Mouse (Mus musculus): ENCODE data around the gene Upk3b. TPM values are rescaled to one million over a fixed set of nuclear protein-coding genes. Genes with fewer than 3 reads are reported as not detected.
A peak's percentile ranks its signal among the peaks of the same experiment; 100 is the strongest.
"Not testable (repeated sequence)": the region's sequence is repeated elsewhere in the genome, so short reads cannot be mapped to it uniquely, and the experiment has no call there.

Gene Upk3b
- total RNA-seq, 2 experiments from 2014 or later: not detected

DNA sequence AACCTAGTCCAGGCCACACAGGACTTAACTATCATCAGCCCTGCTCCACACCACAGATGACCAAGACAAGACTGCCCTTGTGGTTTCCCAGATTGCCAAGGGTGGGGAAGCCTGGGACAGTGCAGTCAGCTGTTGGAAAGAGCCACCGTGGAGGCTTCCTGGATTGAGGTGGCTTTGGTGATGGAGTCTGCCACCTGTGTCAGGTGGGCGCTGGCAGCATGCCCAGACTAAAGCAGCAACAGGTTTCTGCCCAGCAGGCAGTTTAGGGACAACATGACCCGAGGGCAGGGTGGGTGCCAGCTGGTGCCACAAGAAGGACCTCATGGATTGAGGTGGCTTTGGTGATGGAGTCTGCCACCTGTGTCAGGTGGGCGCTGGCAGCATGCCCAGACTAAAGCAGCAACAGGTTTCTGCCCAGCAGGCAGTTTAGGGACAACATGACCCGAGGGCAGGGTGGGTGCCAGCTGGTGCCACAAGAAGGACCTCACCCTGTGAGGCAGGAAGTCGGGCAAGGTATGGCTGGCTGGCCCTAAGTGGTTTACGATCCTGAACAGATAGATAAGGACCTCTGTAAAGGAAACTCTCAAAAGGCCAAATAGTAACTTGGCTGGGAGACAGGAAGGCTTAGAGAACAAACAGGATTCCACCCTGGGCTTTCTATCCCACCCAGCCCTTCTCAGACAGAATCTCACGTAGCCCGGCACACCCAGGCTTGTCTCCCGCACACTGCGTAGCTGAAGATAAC, 28.3 kb downstream of the Upk3b start:
- ATAC-seq (replicated peaks; ENCODE audit: low FRiP score, poor library complexity, severe bottlenecking): not testable (repeated sequence)

DNA sequence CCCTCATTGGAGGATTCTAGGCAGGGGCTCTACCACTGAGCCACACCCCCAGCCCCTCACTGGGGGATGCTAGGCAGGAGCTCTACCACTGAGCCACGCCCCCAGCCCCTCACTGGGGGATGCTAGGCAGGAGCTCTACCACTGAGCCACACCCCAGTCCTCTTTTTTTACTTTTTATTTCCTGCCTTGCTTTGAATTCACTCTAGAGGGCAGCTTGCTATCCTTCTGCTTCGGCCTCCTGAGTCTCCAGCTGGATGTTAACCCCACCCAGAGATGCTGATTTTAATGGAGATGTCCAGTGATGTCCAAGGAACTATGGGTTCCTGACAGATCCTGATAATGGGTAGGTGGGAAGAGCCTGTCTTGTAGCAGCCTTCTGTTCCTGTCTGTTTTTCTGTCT, 31.1 kb downstream of the Upk3b start:
- ATAC-seq (replicated peaks; ENCODE audit: low FRiP score, poor library complexity, severe bottlenecking): no peak

- no peak for ATAC-seq (replicated peaks; ENCODE audit: low FRiP score, poor library complexity, severe bottlenecking)
These were observed 34.8 kb downstream of the Upk3b start for GRCm38 (mm10) chr5:136073051-136073450.

GRCm38 (mm10) chr5:136073526-136073925, 35.2 kb downstream of the Upk3b start:
- no peak for ATAC-seq (replicated peaks; ENCODE audit: low FRiP score, poor library complexity, severe bottlenecking)

DNA sequence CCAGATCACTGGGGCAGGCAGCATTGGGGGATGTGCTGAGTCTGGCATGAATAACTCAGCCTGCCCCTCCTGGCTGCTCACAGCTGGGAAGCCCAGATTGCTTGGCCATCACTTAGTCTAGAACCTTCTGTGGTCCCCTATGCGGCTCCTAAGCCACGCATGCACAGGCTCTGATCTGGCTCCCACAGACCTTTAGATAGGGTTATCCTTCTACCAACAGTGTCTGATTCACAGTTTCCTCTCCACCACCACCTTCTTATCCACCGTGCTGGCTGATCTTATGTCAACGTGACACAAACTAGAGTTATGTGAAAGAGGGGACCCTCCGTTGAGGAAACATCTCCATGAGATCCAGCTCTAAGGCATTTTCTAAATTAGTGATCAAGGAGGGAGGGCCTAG, 36.8 kb downstream of the Upk3b start:
- no peak for ATAC-seq (replicated peaks; ENCODE audit: low FRiP score, poor library complexity, severe bottlenecking)

DNA sequence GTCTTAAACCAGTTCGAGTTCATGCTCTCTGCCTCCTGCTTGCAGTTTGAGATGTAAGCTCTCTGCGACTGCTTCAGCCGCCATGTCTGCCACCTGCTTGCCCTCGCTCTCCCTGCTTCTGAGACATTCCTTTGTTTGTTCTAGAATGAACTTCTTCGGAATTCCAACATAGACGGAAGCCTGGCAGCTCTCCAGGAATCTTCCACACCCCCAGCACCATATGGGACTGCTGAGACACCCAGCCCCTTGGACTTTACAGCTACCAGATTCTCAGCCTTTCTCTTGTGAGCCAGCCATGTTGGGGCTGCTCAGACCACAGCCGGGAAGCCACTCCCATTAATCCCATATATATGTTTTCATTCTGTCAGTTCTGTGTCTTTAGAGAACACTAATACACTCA, 38.0 kb downstream of the Upk3b start:
- no peak for ATAC-seq (replicated peaks; ENCODE audit: low FRiP score, poor library complexity, severe bottlenecking)

DNA sequence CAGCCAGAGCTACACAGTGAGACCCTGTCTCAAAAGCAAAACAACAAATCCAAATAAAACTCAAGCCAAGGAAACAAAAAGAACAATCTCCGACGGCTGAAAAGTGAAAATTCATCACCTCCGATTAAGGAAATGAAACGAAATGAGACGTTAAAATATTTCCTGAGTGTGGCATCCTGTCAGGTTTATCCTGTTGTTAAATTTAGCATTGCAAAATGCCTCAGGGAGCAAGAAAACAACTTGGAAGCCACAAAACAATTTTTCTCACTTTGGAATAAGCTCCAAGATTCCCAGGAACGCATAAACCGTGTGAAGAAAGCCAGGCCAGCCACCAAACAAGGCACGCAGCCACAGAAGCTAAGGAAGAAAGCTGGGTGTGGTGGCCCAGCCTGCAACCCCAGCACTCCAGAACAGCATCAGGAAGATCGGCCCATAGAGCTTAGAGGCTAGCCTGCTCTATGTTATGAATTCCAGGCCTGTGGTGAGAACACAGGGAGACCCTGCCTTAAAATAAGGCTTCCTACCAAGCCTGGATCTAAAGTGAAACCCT, 38.8 kb downstream of the Upk3b start:
- ATAC-seq (replicated peaks; ENCODE audit: low FRiP score, poor library complexity, severe bottlenecking): no peak

DNA sequence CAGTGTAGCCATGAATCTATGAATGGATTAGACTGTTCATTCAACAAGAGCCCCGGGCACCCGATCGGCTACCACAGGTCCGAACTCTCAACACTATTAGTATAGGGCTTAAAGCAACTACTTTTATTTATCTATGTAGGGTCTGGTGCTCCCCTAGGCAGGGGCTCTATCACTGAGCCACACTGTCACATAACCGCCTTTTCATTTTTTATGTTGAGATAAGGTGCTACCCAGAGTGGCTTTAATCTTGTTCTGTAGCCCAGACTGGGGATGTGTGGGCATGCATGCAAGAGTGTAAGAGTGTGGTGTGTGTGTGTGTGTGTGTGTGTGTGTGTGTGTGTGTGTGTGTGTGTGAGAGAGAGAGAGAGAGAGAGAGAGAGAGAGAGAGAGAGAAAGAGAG, 39.8 kb downstream of the Upk3b start:
- ATAC-seq (replicated peaks; ENCODE audit: low FRiP score, poor library complexity, severe bottlenecking): no peak

- no peak for ATAC-seq (replicated peaks; ENCODE audit: low FRiP score, poor library complexity, severe bottlenecking)
These were observed 44.0 kb downstream of the Upk3b start for GRCm38 (mm10) chr5:136082345-136082744.

- ATAC-seq (replicated peaks; ENCODE audit: low FRiP score, poor library complexity, severe bottlenecking): peak; percentile 99
These were observed 45.4 kb downstream of the Upk3b start, which contains the start of gene Rasa4 for GRCm38 (mm10) chr5:136083669-136084107. Gene Rasa4, plus strand, starts transcription at chr5:136083916.

- ATAC-seq (replicated peaks; ENCODE audit: low FRiP score, poor library complexity, severe bottlenecking): no peak
These were observed 46.0 kb downstream of the Upk3b start for GRCm38 (mm10) chr5:136084144-136084881.

DNA sequence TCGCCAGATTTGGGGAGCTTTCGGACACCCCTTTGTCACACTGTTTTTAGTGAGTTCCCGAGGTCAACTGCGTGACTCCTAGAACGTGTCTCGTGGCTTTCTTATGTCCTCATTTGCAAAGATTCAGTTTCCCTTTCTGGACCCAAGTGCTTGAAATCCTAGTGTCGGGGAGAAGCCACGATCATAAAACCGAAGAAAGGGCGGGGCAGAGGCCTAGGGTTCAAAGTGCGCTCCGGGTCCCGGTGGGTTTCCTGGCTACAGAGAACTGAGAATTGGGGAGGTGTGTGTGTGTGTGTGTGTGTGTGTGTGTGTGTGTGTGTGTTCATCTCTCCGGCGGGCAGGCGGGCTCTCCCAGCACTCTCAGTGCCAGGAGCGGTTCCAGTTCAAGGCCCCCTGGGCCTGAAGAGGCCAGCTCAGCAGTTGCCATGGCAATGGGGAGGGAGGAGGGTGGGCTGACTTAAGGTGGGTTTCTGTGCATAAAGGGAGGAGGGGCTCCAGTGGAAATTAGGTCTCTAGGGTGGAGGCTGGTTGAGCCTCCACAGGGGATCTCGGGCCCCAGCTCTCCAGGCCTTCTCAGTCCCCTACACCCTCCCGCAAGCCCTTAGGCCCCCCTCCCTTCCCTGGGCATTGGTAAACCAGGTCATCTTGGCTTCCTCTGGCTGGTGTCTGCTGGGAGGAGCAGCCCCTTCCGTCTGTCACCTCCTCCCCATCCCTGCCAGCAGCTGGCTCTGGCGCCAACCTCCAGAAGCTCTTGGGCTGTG, 46.8 kb downstream of the Upk3b start:
- ATAC-seq (replicated peaks; ENCODE audit: low FRiP score, poor library complexity, severe bottlenecking): no peak

DNA sequence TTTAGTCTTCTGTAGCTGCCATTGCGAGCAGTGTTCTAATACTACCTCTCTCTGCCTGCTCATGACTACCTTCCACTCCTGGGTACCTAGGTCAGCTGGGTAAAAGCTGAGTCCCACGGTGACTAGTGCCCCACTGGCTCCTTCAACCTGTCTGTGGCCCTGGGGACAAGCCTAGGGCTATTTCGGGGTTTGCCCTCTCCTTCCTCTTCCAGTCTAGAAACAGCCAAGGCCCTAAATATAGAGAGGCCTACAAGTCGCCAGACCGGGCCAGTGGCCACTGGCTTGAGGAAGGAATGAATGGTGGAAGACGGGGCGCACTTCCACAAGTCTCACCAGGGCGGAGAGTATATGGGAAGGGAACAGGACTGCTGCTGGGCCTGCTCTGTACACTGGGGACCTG, 48.0 kb downstream of the Upk3b start:
- no peak for ATAC-seq (replicated peaks; ENCODE audit: low FRiP score, poor library complexity, severe bottlenecking)

DNA sequence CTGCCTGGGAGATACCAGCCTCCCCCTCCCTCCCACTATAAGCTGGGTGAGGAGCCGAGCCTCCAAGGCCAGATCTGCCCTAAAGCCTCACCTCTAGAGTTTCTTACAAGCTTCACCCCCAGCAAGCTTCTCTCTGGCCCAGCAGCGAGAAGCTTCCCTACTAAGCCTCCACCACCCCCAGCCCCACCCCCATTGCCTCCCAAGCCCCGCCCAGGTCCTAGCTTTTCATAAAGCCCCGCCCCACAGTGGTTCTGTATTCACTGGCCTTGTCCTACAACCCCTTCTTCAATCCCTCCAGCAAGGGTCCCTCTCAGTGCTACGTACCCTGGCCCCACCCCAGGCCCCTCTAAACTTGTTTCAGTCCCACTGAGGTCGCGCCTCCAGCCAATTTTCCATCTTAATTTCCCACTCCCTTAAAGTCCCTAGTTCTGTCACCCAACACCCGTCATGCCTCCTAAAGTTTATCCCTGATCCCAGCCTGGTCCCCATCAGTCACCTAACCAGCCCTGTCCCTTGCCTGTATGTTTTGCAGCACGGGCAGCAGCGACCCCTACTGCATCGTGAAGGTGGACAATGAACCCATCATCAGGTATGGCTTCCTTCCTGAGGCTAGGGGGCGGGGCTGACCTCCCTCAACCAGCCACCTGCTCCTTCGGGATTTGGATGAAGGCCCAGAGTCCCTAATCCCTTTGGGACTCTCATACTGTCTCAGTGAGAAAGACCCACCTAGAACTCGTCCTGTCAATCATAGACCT, 50.7 kb downstream of the Upk3b start:
- no peak for ATAC-seq (replicated peaks; ENCODE audit: low FRiP score, poor library complexity, severe bottlenecking)

DNA sequence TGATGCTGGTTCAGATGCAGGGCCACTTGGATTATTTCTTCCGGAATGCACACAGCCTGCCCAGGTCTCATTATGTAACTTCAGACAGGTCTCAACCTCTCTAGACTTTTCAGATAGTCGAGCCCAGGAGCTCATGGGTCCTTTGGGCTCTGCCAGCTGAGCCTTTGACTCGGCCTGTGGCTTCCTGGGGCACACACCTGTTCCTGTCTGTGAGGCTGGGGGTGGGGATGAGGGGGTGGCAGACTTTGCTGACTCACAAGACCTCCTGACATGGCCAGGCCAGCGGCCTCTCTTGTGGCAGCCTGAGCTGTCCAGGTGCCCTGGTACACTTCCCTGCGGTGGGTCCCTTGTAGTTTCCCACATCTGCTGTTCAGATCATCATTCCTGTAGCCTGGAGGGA, 53.6 kb downstream of the Upk3b start:
- ATAC-seq (replicated peaks; ENCODE audit: low FRiP score, poor library complexity, severe bottlenecking): 0 out of 2 replicates have a peak, but pooled peaks have one; percentile 31

- ATAC-seq (replicated peaks; ENCODE audit: low FRiP score, poor library complexity, severe bottlenecking): no peak
These were observed 56.1 kb downstream of the Upk3b start for GRCm38 (mm10) chr5:136094249-136095010.

GRCm38 (mm10) chr5:136095089-136095488, 56.8 kb downstream of the Upk3b start:
- no peak for ATAC-seq (replicated peaks; ENCODE audit: low FRiP score, poor library complexity, severe bottlenecking)

All from erythroid progenitor cell, adult 5-6 weeks (primary cell).